Mouse (Mus musculus): Measurements from ENCODE around the gene Osbp2.

Osbp2 gene

GRCm38 (mm10) chr11:3823378-3823777 lies 40.3 kb downstream of the Osbp2 start:
- in situ Hi-C loops (cut with MboI) = no loop called here

- in situ Hi-C loops (cut with MboI) = no loop called here
These were observed 45.5 kb downstream of the Osbp2 start for GRCm38 (mm10) chr11:3817986-3818758.

- in situ Hi-C loops (cut with MboI) = no loop called here
These were observed 47.8 kb downstream of the Osbp2 start for GRCm38 (mm10) chr11:3815951-3816350.

GRCm38 (mm10) chr11:3813340-3813739 lies 50.4 kb downstream of the Osbp2 start:
- in situ Hi-C loops (cut with MboI) = no loop called here

GRCm38 (mm10) chr11:3808162-3808561 lies 55.5 kb downstream of the Osbp2 start:
- in situ Hi-C loops (cut with MboI) = no loop called here

- in situ Hi-C loops (cut with MboI) = no loop called here
These were observed 58.3 kb downstream of the Osbp2 start for GRCm38 (mm10) chr11:3805362-3805761.

- in situ Hi-C loops (cut with MboI) = no loop called here
These were observed 59.1 kb downstream of the Osbp2 start for GRCm38 (mm10) chr11:3804639-3805038.

- in situ Hi-C loops (cut with MboI) = no loop called here
These were observed 61.6 kb downstream of the Osbp2 start for GRCm38 (mm10) chr11:3802057-3802456.

- in situ Hi-C loops (cut with MboI) = loop anchor here (25.0 kb wide), 1 partner anchor 260 kb away; the partner anchor contains the start of gene Smtn
These were observed 66.0 kb downstream of the Osbp2 start for GRCm38 (mm10) chr11:3797631-3798215.

GRCm38 (mm10) chr11:3790736-3791135 lies 73.0 kb downstream of the Osbp2 start:
- in situ Hi-C loops (cut with MboI) = loop anchor here (25.0 kb wide), 1 partner anchor 253 kb away; the partner anchor contains the start of gene Smtn

- in situ Hi-C loops (cut with MboI) = loop anchor here (25.0 kb wide), 1 partner anchor 253 kb away; the partner anchor contains the start of gene Smtn
These were observed 73.8 kb downstream of the Osbp2 start for GRCm38 (mm10) chr11:3789919-3790318.

GRCm38 (mm10) chr11:3786564-3786963 lies 77.1 kb downstream of the Osbp2 start:
- in situ Hi-C loops (cut with MboI) = loop anchor here (25.0 kb wide), 1 partner anchor 249 kb away; the partner anchor contains the start of gene Smtn

GRCm38 (mm10) chr11:3775263-3775644 lies 88.4 kb downstream of the Osbp2 start:
- in situ Hi-C loops (cut with MboI) = loop anchor here (25.0 kb wide), 1 partner anchor 238 kb away; the partner anchor contains the start of gene Smtn

GRCm38 (mm10) chr11:3774463-3775262 lies 89.0 kb downstream of the Osbp2 start:
- in situ Hi-C loops (cut with MboI) = loop anchor here (25.0 kb wide), 1 partner anchor 237 kb away; the partner anchor contains the start of gene Smtn

GRCm38 (mm10) chr11:3773782-3774462 lies 89.8 kb downstream of the Osbp2 start:
- in situ Hi-C loops (cut with MboI) = no loop called here

- in situ Hi-C loops (cut with MboI) = no loop called here
These were observed 90.6 kb downstream of the Osbp2 start for GRCm38 (mm10) chr11:3773136-3773535.

GRCm38 (mm10) chr11:3771348-3771747 lies 92.4 kb downstream of the Osbp2 start:
- in situ Hi-C loops (cut with MboI) = no loop called here

GRCm38 (mm10) chr11:3767830-3768229 lies 95.9 kb downstream of the Osbp2 start:
- in situ Hi-C loops (cut with MboI) = no loop called here

GRCm38 (mm10) chr11:3766964-3767363 lies 96.7 kb downstream of the Osbp2 start:
- in situ Hi-C loops (cut with MboI) = no loop called here

GRCm38 (mm10) chr11:3764352-3764751 lies 99.4 kb downstream of the Osbp2 start:
- in situ Hi-C loops (cut with MboI) = no loop called here

GRCm38 (mm10) chr11:3761775-3762501 lies 101.8 kb downstream of the Osbp2 start:
- in situ Hi-C loops (cut with MboI) = no loop called here

Data from mature B cell (primary cell).